Mouse (Mus musculus) thymus, adult 2 months (tissue): ENCODE results near the gene Evi5. TPM values are rescaled to one million over a fixed set of nuclear protein-coding genes. Genes with fewer than 3 reads are reported as not detected.

ENCODE experiments used
- DNase-seq: peaks from one replicate; pipeline ENCODE4 v3.0.0; 2021
- H3K27ac ChIP-seq: fragments of 200-500 bp; 2 replicates; pipeline ENCODE4 v1.5.1; 2012; ENCODE audit warnings: low read length, control low read depth; ENCODE audit not compliant: control insufficient read depth, insufficient read depth
- H3K27me3 ChIP-seq: fragments of 200-500 bp; 2 replicates; pipeline ENCODE4 v1.6.1; 2012; ENCODE audit warnings: mild to moderate bottlenecking, low read length, moderate library complexity, mixed read lengths; ENCODE audit not compliant: control insufficient read depth, insufficient read depth
- H3K36me3 ChIP-seq: fragments of 200-500 bp; 2 replicates; pipeline ENCODE4 v1.6.1; 2012; ENCODE audit warnings: mild to moderate bottlenecking, low read length, moderate library complexity; ENCODE audit not compliant: control insufficient read depth, insufficient read depth
- H3K4me1 ChIP-seq: fragments of 200-500 bp; replicated peaks from 2 replicates; pipeline ENCODE4 v1.6.1; 2012; ENCODE audit warnings: low read length; ENCODE audit not compliant: control insufficient read depth, insufficient read depth
- H3K4me3 ChIP-seq: fragments of 200-500 bp; 2 replicates; pipeline ENCODE4 v1.5.1; 2012; ENCODE audit warnings: mild to moderate bottlenecking, low read length, control low read depth, moderate library complexity; ENCODE audit not compliant: control insufficient read depth, insufficient read depth
- CTCF ChIP-seq: fragments of 200-500 bp; IDR thresholded peaks from 2 replicates; pipeline ENCODE4 v1.5.1; 2012; ENCODE audit warnings: mild to moderate bottlenecking, control low read depth, low read length, moderate library complexity, borderline replicate concordance; ENCODE audit not compliant: control insufficient read depth, poor library complexity, insufficient read depth; ENCODE audit errors: extremely low read depth
- POLR2A ChIP-seq: fragments of 200-500 bp; IDR thresholded peaks from 2 replicates; pipeline ENCODE4 v1.6.1; 2012; ENCODE audit warnings: mild to moderate bottlenecking, low read length, control low read depth, moderate library complexity; ENCODE audit not compliant: control insufficient read depth, poor library complexity, insufficient read depth; ENCODE audit errors: extremely low read depth
- WGBS: fragments of 180-500 bp; shearing (Covaris S2); methylation state at CpG from one replicate; pipeline ENCODE4 v1.1.7; 2018; 5-methylcytosine and 5-hydroxymethylcytosine counted together
- polyA plus RNA-seq: library from polyadenylated mRNA; depleted of rRNA; stranded (reverse); fragments of >200 nt; gene quantifications from 2 replicates; pipeline ENCODE4 v1.2.3, GENCODE M21; 2012; rRNA removed

Gene Evi5
- polyA plus RNA-seq = 2.5 and 5.9 TPM in 2 replicates

GRCm38 (mm10) chr5:107874561-107875260, at the start of gene Evi5:
Evi5 (minus strand) TSS chr5:107875107.
- H3K4me3 ChIP-seq = no peak within 1 kb of the TSS
- no peak for DNase-seq
- WGBS = 58% methylated on average over 4 of the region's 4 CpGs
- no peak for TF ChIP-seq POLR2A
- no peak for TF ChIP-seq CTCF
- H3K27ac ChIP-seq = no peak within 1 kb of the TSS
- H3K36me3 ChIP-seq = no peaks in the 10 kb centered on the region
- H3K4me1 ChIP-seq = no peaks in the 10 kb centered on the region; the same call in 1 of the 2 replicates
- no peaks in the 10 kb centered on the region for H3K27me3 ChIP-seq

GRCm38 (mm10) chr5:107924564-107924963, 49.7 kb upstream of the Evi5 start:
- H3K27ac ChIP-seq = no peak overlapping the region
- H3K27me3 ChIP-seq = no peaks in the 10 kb centered on the region
- peaks cover 5% of the 10 kb centered on the region; the same call in 1 of the 2 replicates for H3K4me1 ChIP-seq
- H3K4me3 ChIP-seq = no peak overlapping the region
- no peak for DNase-seq
- WGBS = 93% methylated on average over 8 of the region's 8 CpGs
- no peaks in the 10 kb centered on the region for H3K36me3 ChIP-seq
- TF ChIP-seq POLR2A = no peak
- TF ChIP-seq CTCF = no peak

- WGBS = 9% methylated on average over 1 of the region's 1 CpGs
- H3K4me1 ChIP-seq = peaks cover 5% of the 10 kb centered on the region; the same call in 1 of the 2 replicates
- no peaks in the 10 kb centered on the region for H3K27me3 ChIP-seq
- H3K4me3 ChIP-seq = no peak overlapping the region
- TF ChIP-seq POLR2A = no peak
- no peak for TF ChIP-seq CTCF
- no peak for DNase-seq
- no peak overlapping the region for H3K27ac ChIP-seq
- no peaks in the 10 kb centered on the region for H3K36me3 ChIP-seq
Observed at GRCm38 (mm10) chr5:107922836-107923235, 47.9 kb upstream of the Evi5 start.

- TF ChIP-seq CTCF (no peak), POLR2A (no peak)
- DNase-seq = peak; percentile 56
- Histone ChIP-seq H3K27ac (no peak overlapping the region), H3K27me3 (no peaks in the 10 kb centered on the region), H3K36me3 (no peaks in the 10 kb centered on the region), H3K4me3 (no peak overlapping the region), H3K4me1 (peaks cover 5% of the 10 kb centered on the region; the same call in 1 of the 2 replicates)
- WGBS = 91% methylated on average over 2 of the region's 2 CpGs
Observed at GRCm38 (mm10) chr5:107921400-107922252, 46.7 kb upstream of the Evi5 start.

- no peak overlapping the region for H3K27ac ChIP-seq
- 95% methylated on average over 4 of the region's 4 CpGs for WGBS
- no peak overlapping the region for H3K4me3 ChIP-seq
- TF ChIP-seq POLR2A (no peak), CTCF (no peak)
- no peaks in the 10 kb centered on the region for H3K27me3 ChIP-seq
- H3K36me3 ChIP-seq = no peaks in the 10 kb centered on the region
- no peak for DNase-seq
- H3K4me1 ChIP-seq = no peaks in the 10 kb centered on the region
Observed at GRCm38 (mm10) chr5:107915280-107915679, 40.4 kb upstream of the Evi5 start.

GRCm38 (mm10) chr5:107911012-107911411, 36.1 kb upstream of the Evi5 start:
- no peaks in the 10 kb centered on the region for H3K4me1 ChIP-seq

More at GRCm38 (mm10) chr5:107911012-107911411, 36.1 kb upstream of the Evi5 start:
- 96% methylated on average over 5 of the region's 5 CpGs for WGBS
- TF ChIP-seq CTCF (no peak), POLR2A (no peak)
- no peak overlapping the region for H3K4me3 ChIP-seq
- peaks cover 39% of the 10 kb centered on the region for H3K36me3 ChIP-seq
- no peaks in the 10 kb centered on the region for H3K27me3 ChIP-seq
- H3K27ac ChIP-seq = no peak overlapping the region
- DNase-seq = no peak
